Mouse (Mus musculus) heart, embryonic 10.5 days (tissue): ENCODE data around the gene Mylk4. TPM values are rescaled to one million over a fixed set of nuclear protein-coding genes. Genes with fewer than 3 reads are reported as not detected.

Experiments
- DNase-seq: peaks from one replicate; pipeline ENCODE4 v3.0.0-alpha.2; 2017; ENCODE audit warnings: low spot score
- H3K27ac ChIP-seq: fragments of 300-500 bp; sonication (generic); 2 replicates; pipeline ENCODE4 v1.5.1; 2016; ENCODE audit warnings: mild to moderate bottlenecking
- H3K27me3 ChIP-seq: fragments of 300-500 bp; sonication (generic); 2 replicates; pipeline ENCODE4 v1.6.1; 2016; ENCODE audit warnings: mild to moderate bottlenecking; ENCODE audit not compliant: poor library complexity, insufficient read depth, severe bottlenecking
- H3K36me3 ChIP-seq: fragments of 300-500 bp; sonication (generic); 2 replicates; pipeline ENCODE4 v1.6.1; 2016; ENCODE audit warnings: mild to moderate bottlenecking, moderate library complexity
- H3K4me1 ChIP-seq: fragments of 300-500 bp; sonication (generic); 2 replicates; pipeline ENCODE4 v1.6.1; 2016; ENCODE audit warnings: mild to moderate bottlenecking
- H3K4me3 ChIP-seq: fragments of 300-500 bp; sonication (generic); 2 replicates; pipeline ENCODE4 v1.5.1; 2016; ENCODE audit warnings: mild to moderate bottlenecking, moderate library complexity
- H3K9me3 ChIP-seq: fragments of 300-500 bp; sonication (generic); 2 replicates; pipeline ENCODE4 v1.6.1; 2016; ENCODE audit warnings: mild to moderate bottlenecking, moderate library complexity
- WGBS: fragments of 180-500 bp; shearing (Covaris S2); methylation state at CpG from one replicate; pipeline ENCODE4 v1.1.7; 2016; 5-methylcytosine and 5-hydroxymethylcytosine counted together
- polyA plus RNA-seq: library from polyadenylated mRNA; unstranded; fragments of >200 nt; fragmentation: Nextera tagmentation; extraction: Ambion mirVana; gene quantifications from 2 replicates; pipeline ENCODE4 v1.2.1, GENCODE M21; 2016

Mylk4 gene
- polyA plus RNA-seq, 1 experiment from 2014 or later: not detected

GRCm38 (mm10) chr13:32807624-32808023, 23.9 kb upstream of the Mylk4 start:
- Histone ChIP-seq H3K4me3 (no peak overlapping the region), H3K27me3 (no peaks in the 10 kb centered on the region), H3K27ac (no peak overlapping the region), H3K4me1 (peaks cover 25% of the 10 kb centered on the region), H3K9me3 (no peaks in the 10 kb centered on the region), H3K36me3 (peaks cover 41% of the 10 kb centered on the region)
- 94% methylated on average over 3 of the region's 3 CpGs for WGBS
- no peak for DNase-seq

DNA sequence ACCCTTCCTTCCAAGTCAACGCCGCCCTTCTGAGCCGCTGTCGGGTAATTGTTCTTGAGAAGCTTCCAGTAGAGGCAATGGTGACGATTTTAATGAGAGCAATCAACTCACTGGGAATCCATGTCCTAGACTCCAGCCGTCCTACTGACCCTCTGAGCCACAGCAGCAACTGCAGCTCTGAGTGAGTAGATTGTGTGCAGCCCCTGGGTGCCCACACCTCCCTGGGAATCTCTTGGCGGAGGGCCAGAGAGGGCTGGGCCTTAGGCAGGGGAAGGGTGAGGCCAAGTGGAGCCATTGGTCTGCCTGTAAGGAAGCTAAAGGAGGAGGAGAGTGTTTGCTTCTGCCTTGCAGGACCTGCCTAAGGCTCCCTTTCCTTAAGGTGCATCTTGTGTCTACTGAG, 23.1 kb upstream of the Mylk4 start:
- peaks cover 24% of the 10 kb centered on the region for H3K4me1 ChIP-seq
- peak; percentile 77 for DNase-seq
- no peaks in the 10 kb centered on the region for H3K27me3 ChIP-seq
- H3K4me3 ChIP-seq: no peak overlapping the region
- no peaks in the 10 kb centered on the region for H3K9me3 ChIP-seq
- no peak overlapping the region for H3K27ac ChIP-seq
- peaks cover 41% of the 10 kb centered on the region for H3K36me3 ChIP-seq
- 81% methylated on average over 7 of the region's 7 CpGs for WGBS

DNA sequence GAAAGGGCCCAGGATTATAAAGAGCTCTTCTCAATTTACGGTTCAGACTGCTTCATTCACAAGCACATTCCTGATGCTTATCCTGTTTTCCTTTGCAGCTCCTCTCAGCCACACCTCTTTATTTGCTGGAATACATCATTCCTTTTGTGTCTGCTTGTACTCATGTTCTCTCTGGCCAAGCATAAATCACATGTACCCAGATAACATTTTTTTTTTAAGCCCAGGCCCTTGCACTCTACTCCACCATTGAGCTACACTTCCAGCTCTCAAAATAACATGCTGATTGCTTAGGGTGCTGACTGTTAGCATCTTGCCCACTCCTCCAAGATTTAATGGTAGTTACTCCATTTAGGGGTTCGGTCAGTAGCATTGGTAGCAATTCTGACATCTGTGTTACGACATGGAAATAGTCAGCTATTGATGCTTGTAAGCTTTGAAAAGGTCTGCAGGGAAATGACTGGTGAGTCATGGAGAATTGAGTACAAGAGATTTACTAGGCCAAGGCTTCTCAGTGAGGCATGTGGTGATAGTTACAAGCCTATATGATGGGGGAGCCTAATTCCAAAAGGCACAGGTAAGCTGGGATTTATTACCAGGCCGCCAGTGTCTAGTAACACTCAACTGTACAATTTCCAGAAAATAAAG, 20.1 kb upstream of the Mylk4 start:
- no peak for DNase-seq
- Histone ChIP-seq H3K27me3 (no peaks in the 10 kb centered on the region), H3K4me3 (peak overlapping the region; percentile 84), H3K9me3 (no peaks in the 10 kb centered on the region), H3K27ac (no peak overlapping the region), H3K36me3 (peaks cover 31% of the 10 kb centered on the region), H3K4me1 (peaks cover 29% of the 10 kb centered on the region)
- WGBS: 76% methylated on average over 4 of the region's 4 CpGs

GRCm38 (mm10) chr13:32802259-32803081, 18.7 kb upstream of the Mylk4 start, which contains the start of gene D930007J09Rik:
Gene D930007J09Rik (minus strand): TSS chr13:32802849.
- Histone ChIP-seq H3K27me3 (no peaks in the 10 kb centered on the region), H3K4me3 (peak within 1 kb of the TSS; percentile 84), H3K4me1 (peaks cover 29% of the 10 kb centered on the region), H3K36me3 (peaks cover 20% of the 10 kb centered on the region), H3K9me3 (no peaks in the 10 kb centered on the region), H3K27ac (peak within 1 kb of the TSS; percentile 95)
- peak; percentile 77 for DNase-seq
- WGBS: under 1% methylated on average over 95 of the region's 95 CpGs

GRCm38 (mm10) chr13:32801693-32802221, 18.0 kb upstream of the Mylk4 start, which contains the start of gene Wrnip1:
Gene Wrnip1 (plus strand): TSS chr13:32802038.
- 0% methylated on average over 51 of the region's 51 CpGs for WGBS
- H3K36me3 ChIP-seq: peaks cover 13% of the 10 kb centered on the region
- H3K27me3 ChIP-seq: no peaks in the 10 kb centered on the region
- H3K4me3 ChIP-seq: peak within 1 kb of the TSS; percentile 84
- no peaks in the 10 kb centered on the region for H3K9me3 ChIP-seq
- peak within 1 kb of the TSS; percentile 95 for H3K27ac ChIP-seq
- peaks cover 26% of the 10 kb centered on the region for H3K4me1 ChIP-seq
- DNase-seq: peak; percentile 100

DNA sequence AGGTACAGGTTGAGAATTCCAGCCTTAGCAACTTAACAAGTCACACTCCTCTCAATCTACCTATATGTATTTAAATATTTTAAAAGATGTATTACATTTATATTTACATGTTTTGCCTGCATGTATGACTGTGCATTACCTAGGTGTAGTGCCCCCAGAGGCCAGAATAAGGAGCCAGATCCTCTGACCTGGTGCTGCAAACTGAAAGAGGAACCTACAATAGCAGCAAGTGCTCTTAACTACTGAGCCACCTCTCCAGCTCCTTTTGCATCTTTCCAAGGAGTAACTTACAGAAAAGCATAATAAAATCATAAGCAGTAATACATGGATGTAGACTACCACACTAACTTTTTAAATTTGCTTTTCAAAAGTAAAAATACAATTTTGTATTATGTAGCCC, 17.1 kb upstream of the Mylk4 start:
- H3K36me3 ChIP-seq: peaks cover 6% of the 10 kb centered on the region; the same call in 1 of the 2 replicates
- peak overlapping the region; percentile 84 for H3K4me3 ChIP-seq
- peaks cover 24% of the 10 kb centered on the region for H3K4me1 ChIP-seq
- H3K27me3 ChIP-seq: no peaks in the 10 kb centered on the region
- peak overlapping the region; percentile 95 for H3K27ac ChIP-seq
- DNase-seq: no peak
- no peaks in the 10 kb centered on the region for H3K9me3 ChIP-seq

- H3K27ac ChIP-seq: no peak overlapping the region
- H3K9me3 ChIP-seq: no peaks in the 10 kb centered on the region
- H3K4me3 ChIP-seq: no peak overlapping the region
- DNase-seq: no peak
- H3K36me3 ChIP-seq: no peaks in the 10 kb centered on the region
- H3K27me3 ChIP-seq: no peaks in the 10 kb centered on the region
- 58% methylated on average over 2 of the region's 2 CpGs for WGBS
- peaks cover 20% of the 10 kb centered on the region for H3K4me1 ChIP-seq
Measured at GRCm38 (mm10) chr13:32799131-32799530, 15.4 kb upstream of the Mylk4 start.

DNA sequence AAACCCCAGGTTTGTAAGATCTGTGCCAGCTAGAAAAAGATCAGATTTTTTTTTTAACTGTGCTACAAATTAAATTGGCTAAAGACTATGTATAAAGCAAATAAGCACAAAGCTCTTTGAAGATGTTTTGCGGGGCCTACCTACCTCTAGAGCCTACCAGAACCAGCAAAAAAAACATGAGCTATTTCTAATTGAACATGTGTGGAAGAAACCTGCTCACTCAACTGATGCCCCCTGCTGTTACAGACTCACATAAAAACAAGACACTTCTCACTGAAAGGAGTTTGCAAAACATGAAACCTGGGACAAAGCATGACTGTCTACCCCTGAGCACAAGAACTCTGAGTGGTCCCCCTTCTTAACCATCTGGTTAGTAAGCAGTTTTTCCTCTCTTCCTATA, 13.3 kb upstream of the Mylk4 start:
- Histone ChIP-seq H3K4me3 (no peak overlapping the region), H3K27me3 (no peaks in the 10 kb centered on the region), H3K27ac (no peak overlapping the region), H3K9me3 (no peaks in the 10 kb centered on the region), H3K4me1 (peaks cover 5% of the 10 kb centered on the region; the same call in 1 of the 2 replicates), H3K36me3 (no peaks in the 10 kb centered on the region)
- WGBS: 88% methylated on average over 1 of the region's 1 CpGs
- no peak for DNase-seq

GRCm38 (mm10) chr13:32795166-32795565, 11.4 kb upstream of the Mylk4 start:
- WGBS: 85% methylated on average over 5 of the region's 5 CpGs
- no peak overlapping the region for H3K4me3 ChIP-seq
- no peaks in the 10 kb centered on the region for H3K9me3 ChIP-seq
- no peaks in the 10 kb centered on the region for H3K27me3 ChIP-seq
- no peaks in the 10 kb centered on the region for H3K36me3 ChIP-seq
- no peaks in the 10 kb centered on the region for H3K4me1 ChIP-seq
- DNase-seq: no peak
- no peak overlapping the region for H3K27ac ChIP-seq

- no peak overlapping the region for H3K27ac ChIP-seq
- H3K27me3 ChIP-seq: no peaks in the 10 kb centered on the region
- H3K4me1 ChIP-seq: no peaks in the 10 kb centered on the region
- no peaks in the 10 kb centered on the region for H3K9me3 ChIP-seq
- no peaks in the 10 kb centered on the region for H3K36me3 ChIP-seq
- H3K4me3 ChIP-seq: no peak overlapping the region
- DNase-seq: no peak
- 67% methylated on average over 2 of the region's 2 CpGs for WGBS
Measured at GRCm38 (mm10) chr13:32794619-32795018, 10.9 kb upstream of the Mylk4 start.

GRCm38 (mm10) chr13:32789781-32790180, 6.0 kb upstream of the Mylk4 start:
- no peak overlapping the region for H3K27ac ChIP-seq

DNA sequence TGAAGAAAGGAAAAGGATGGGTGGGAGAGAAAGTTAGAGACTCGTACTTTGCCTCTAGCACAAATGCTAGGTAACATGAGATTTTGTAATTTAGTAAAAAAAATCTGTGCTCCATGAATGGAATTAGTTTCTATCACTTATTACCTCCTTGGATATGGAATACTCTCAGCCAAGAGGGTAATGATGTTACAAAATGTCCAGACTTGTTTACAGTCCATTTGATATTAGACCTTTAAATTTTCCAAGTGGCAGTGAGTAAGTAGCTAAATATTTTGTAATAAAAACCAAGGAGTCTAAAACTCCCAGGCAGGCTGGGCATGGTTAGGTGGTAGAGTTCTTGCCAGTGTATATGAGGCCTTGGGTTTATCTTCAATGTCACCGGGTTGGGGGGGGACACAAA, 3.8 kb upstream of the Mylk4 start:
- 66% methylated on average over 2 of the region's 2 CpGs for WGBS
- Histone ChIP-seq H3K9me3 (no peaks in the 10 kb centered on the region), H3K4me3 (no peak overlapping the region), H3K27me3 (no peaks in the 10 kb centered on the region), H3K4me1 (no peaks in the 10 kb centered on the region), H3K36me3 (no peaks in the 10 kb centered on the region), H3K27ac (no peak overlapping the region)
- DNase-seq: no peak

More at GRCm38 (mm10) chr13:32789781-32790180, 6.0 kb upstream of the Mylk4 start:
- no peaks in the 10 kb centered on the region for H3K36me3 ChIP-seq
- no peak overlapping the region for H3K4me3 ChIP-seq
- WGBS: 76% methylated on average over 4 of the region's 4 CpGs
- H3K9me3 ChIP-seq: no peaks in the 10 kb centered on the region
- H3K4me1 ChIP-seq: no peaks in the 10 kb centered on the region
- no peaks in the 10 kb centered on the region for H3K27me3 ChIP-seq
- no peak for DNase-seq

DNA sequence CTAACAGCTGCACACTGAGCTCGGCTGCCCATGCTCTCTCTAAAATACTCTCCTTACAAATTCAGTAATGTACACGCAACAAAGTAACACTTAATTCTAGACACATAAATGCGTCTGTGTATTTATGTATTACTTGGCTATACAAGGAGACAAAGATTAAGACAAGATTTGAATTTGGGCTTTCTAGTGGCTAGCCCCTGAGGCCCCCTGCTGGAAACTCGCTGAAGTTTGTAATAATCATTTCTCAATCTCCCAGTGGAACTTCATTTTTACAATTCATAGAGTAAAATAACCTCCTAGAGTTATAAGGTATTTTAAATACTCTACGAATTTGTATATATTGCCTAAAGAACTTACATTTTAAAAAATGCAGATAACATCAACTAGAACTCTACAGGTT, 699 bp downstream of the Mylk4 start:
- no peak for DNase-seq
- Histone ChIP-seq H3K9me3 (no peaks in the 10 kb centered on the region), H3K4me1 (no peaks in the 10 kb centered on the region), H3K27ac (no peak overlapping the region), H3K36me3 (no peaks in the 10 kb centered on the region), H3K27me3 (no peaks in the 10 kb centered on the region), H3K4me3 (no peak overlapping the region)
- 57% methylated on average over 5 of the region's 5 CpGs for WGBS
